26 mouse cellular contexts compared by ENCODE assay signal in genomic region chr14:22326218-22326964, GRCm38 (mm10).
DNase-seq lines count a peak whose midpoint lies in the region; ATAC-seq and TF ChIP-seq lines count a peak whose summit lies in the region.
"Had no signal": no experiment of that assay in that cellular context is flagged by ENCODE, and none has a peak within 500 bp of the region (broad histone marks: within the 10 kb centered on the region; RNA-seq: fewer than 3 reads in every experiment).

No protein-coding gene starts in this region.

- no peaks in the 10 kb centered on the region for H3K36me3 ChIP-seq in heart, embryonic 13.5 days
- no peaks in the 10 kb centered on the region for H3K36me3 ChIP-seq in heart, postnatal 0 days (replicated peaks; ENCODE audit: control insufficient read depth, insufficient read depth, low read length)
- no peaks in the 10 kb centered on the region for H3K36me3 ChIP-seq in lung, embryonic 16.5 days (ENCODE audit: control insufficient read depth, insufficient read depth, low read length)
- H3K36me3 ChIP-seq in stomach, embryonic 14.5 days (ENCODE audit: control insufficient read depth, insufficient read depth, low read length): no peaks in the 10 kb centered on the region
- no peaks in the 10 kb centered on the region for H3K36me3 ChIP-seq in midbrain, embryonic 16.5 days (ENCODE audit: control insufficient read depth, insufficient read depth, low read length)
- H3K36me3 ChIP-seq: embryonic facial prominence, embryonic 13.5 days; hindbrain, embryonic 12.5 days; kidney, embryonic 15.5 days; limb, embryonic 13.5 days; liver, embryonic 12.5 days; neural tube, embryonic 12.5 days had no signal

- no peak for TF ChIP-seq CTCF in heart, postnatal 0 days (IDR thresholded peaks at IDR 0.05; ENCODE audit: low read depth)

- peaks cover 17% of the 10 kb centered on the region for H3K27me3 ChIP-seq in heart, embryonic 13.5 days (replicated peaks)
- H3K27me3 ChIP-seq in heart, postnatal 0 days (ENCODE audit: control insufficient read depth, insufficient read depth, low read length): peaks cover 6% of the 10 kb centered on the region
- peaks cover 10% of the 10 kb centered on the region; the same call in 1 of the 2 replicates for H3K27me3 ChIP-seq in lung, embryonic 16.5 days (ENCODE audit: control insufficient read depth, insufficient read depth, low read depth, low read length)
- H3K27me3 ChIP-seq in stomach, embryonic 14.5 days (ENCODE audit: control insufficient read depth, insufficient read depth, low read length): no peaks in the 10 kb centered on the region
- H3K27me3 ChIP-seq in midbrain, embryonic 16.5 days (ENCODE audit: control insufficient read depth, insufficient read depth, low read depth, low read length): no peaks in the 10 kb centered on the region
- H3K27me3 ChIP-seq: embryonic facial prominence, embryonic 13.5 days; hindbrain, embryonic 12.5 days; liver, embryonic 12.5 days; neural tube, embryonic 12.5 days had no signal

- H3K9ac ChIP-seq in heart, embryonic 13.5 days: no peak overlapping the region
- no peak overlapping the region for H3K9ac ChIP-seq in heart, postnatal 0 days (replicated peaks; ENCODE audit: low read depth, low read length)
- no peak overlapping the region for H3K9ac ChIP-seq in lung, embryonic 16.5 days (ENCODE audit: low read length)
- no peak overlapping the region for H3K9ac ChIP-seq in stomach, embryonic 14.5 days (replicated peaks; ENCODE audit: low read depth, low read length)
- no peak overlapping the region for H3K9ac ChIP-seq in midbrain, embryonic 16.5 days (ENCODE audit: low read depth, low read length)
- H3K9ac ChIP-seq: embryonic facial prominence, embryonic 13.5 days; hindbrain, embryonic 12.5 days; kidney, embryonic 15.5 days; limb, embryonic 13.5 days; liver, embryonic 12.5 days; neural tube, embryonic 12.5 days had no signal

- intact Hi-C loops in heart, postnatal 36 days (cut with DNase I): loop anchor here (10.0 kb wide), 1 partner anchor 342 kb away; the partner anchor contains the start of gene Zfp503

- no peak for TF ChIP-seq EP300 in heart, postnatal 0 days (IDR thresholded peaks at IDR 0.05; ENCODE audit: low read depth)

- H3K9me3 ChIP-seq in heart, embryonic 13.5 days: no peaks in the 10 kb centered on the region
- no peaks in the 10 kb centered on the region for H3K9me3 ChIP-seq in heart, postnatal 0 days (replicated peaks; ENCODE audit: control insufficient read depth, low read length)
- no peaks in the 10 kb centered on the region; the same call in 1 of the 2 replicates for H3K9me3 ChIP-seq in lung, embryonic 16.5 days (ENCODE audit: control insufficient read depth, low read length)
- H3K9me3 ChIP-seq in stomach, embryonic 14.5 days (ENCODE audit: control insufficient read depth, low read depth, low read length): no peaks in the 10 kb centered on the region
- H3K9me3 ChIP-seq in midbrain, embryonic 16.5 days (replicated peaks; ENCODE audit: control insufficient read depth, low read length, poor library complexity, severe bottlenecking): no peaks in the 10 kb centered on the region
- H3K9me3 ChIP-seq: embryonic facial prominence, embryonic 13.5 days; hindbrain, embryonic 12.5 days; kidney, embryonic 15.5 days; liver, embryonic 12.5 days; neural tube, embryonic 12.5 days had no signal

- H3K4me2 ChIP-seq in heart, embryonic 13.5 days: peak overlapping the region; percentile 40
- no peak overlapping the region for H3K4me2 ChIP-seq in heart, postnatal 0 days (ENCODE audit: low read depth, low read length)
- H3K4me2 ChIP-seq in lung, embryonic 16.5 days (ENCODE audit: low read depth, low read length): peak overlapping the region; percentile 2; the same call in 1 of the 2 replicates
- no peak overlapping the region for H3K4me2 ChIP-seq in stomach, embryonic 14.5 days (replicated peaks; ENCODE audit: low read depth, low read length)
- H3K4me2 ChIP-seq in midbrain, embryonic 16.5 days (ENCODE audit: low read length): no peak overlapping the region
- H3K4me2 ChIP-seq: embryonic facial prominence, embryonic 13.5 days; hindbrain, embryonic 12.5 days; kidney, embryonic 15.5 days; limb, embryonic 13.5 days; liver, embryonic 12.5 days; neural tube, embryonic 12.5 days had no signal

- no peak overlapping the region for H3K4me3 ChIP-seq in heart, embryonic 13.5 days
- H3K4me3 ChIP-seq in heart, postnatal 0 days (ENCODE audit: low read depth, low read length): no peak overlapping the region
- H3K4me3 ChIP-seq in lung, embryonic 16.5 days (ENCODE audit: low read length): no peak overlapping the region
- H3K4me3 ChIP-seq in stomach, embryonic 14.5 days (ENCODE audit: low read depth, low read length): no peak overlapping the region
- H3K4me3 ChIP-seq in midbrain, embryonic 16.5 days (ENCODE audit: low read depth, low read length): no peak overlapping the region
- H3K4me3 ChIP-seq: embryonic facial prominence, embryonic 13.5 days; gastrocnemius, adult 2 months; hindbrain, embryonic 12.5 days; kidney, embryonic 15.5 days; limb, embryonic 13.5 days; liver, embryonic 12.5 days; neural tube, embryonic 12.5 days had no signal

- DNase-seq in heart, postnatal 36 days: no peak
- DNase-seq in heart, postnatal 0 days (ENCODE audit: low spot score): peak; percentile 9
- DNase-seq in urinary bladder, postnatal 36 days (ENCODE audit: low spot score in 2 of 2): no peak
- DNase-seq: adrenal gland, adult 2 months; cerebellum, adult 18-20 months; cerebellum, postnatal 25 days; gastrocnemius, adult 2 months; kidney, postnatal 36 days; midbrain, embryonic 14.5 days; retina, postnatal 1 day; right cerebral cortex, postnatal 25 days; spleen, adult 18-20 months; thymus, adult 18-20 months; thymus, postnatal 36 days had no signal

- WGBS in heart, embryonic 13.5 days: 37% methylated on average over 11 of the region's 11 CpGs
- WGBS in heart, postnatal 0 days: 41% methylated on average over 11 of the region's 11 CpGs
- WGBS in lung, embryonic 16.5 days: 27% methylated on average over 11 of the region's 11 CpGs
- WGBS in stomach, embryonic 14.5 days: 46% methylated on average over 11 of the region's 11 CpGs
- 77% methylated on average over 11 of the region's 11 CpGs for WGBS in midbrain, embryonic 16.5 days

- H3K27ac ChIP-seq in heart, embryonic 13.5 days (replicated peaks): no peak overlapping the region
- no peak overlapping the region for H3K27ac ChIP-seq in heart, postnatal 0 days (ENCODE audit: low read depth)
- H3K27ac ChIP-seq in lung, embryonic 16.5 days (ENCODE audit: low read length): no peak overlapping the region
- H3K27ac ChIP-seq in stomach, embryonic 14.5 days (ENCODE audit: low read length): no peak overlapping the region
- H3K27ac ChIP-seq in midbrain, embryonic 16.5 days (ENCODE audit: low read length): no peak overlapping the region
- H3K27ac ChIP-seq: embryonic facial prominence, embryonic 13.5 days; gastrocnemius, adult 2 months; hindbrain, embryonic 12.5 days; kidney, embryonic 15.5 days; limb, embryonic 13.5 days; liver, embryonic 12.5 days; neural tube, embryonic 12.5 days had no signal

- ATAC-seq in heart, embryonic 13.5 days (ENCODE audit: extremely low read depth, insufficient number of reproducible peaks, low FRiP score, low TSS enrichment): no peak
- ATAC-seq in heart, postnatal 0 days (ENCODE audit: insufficient read depth, low read depth): peak; percentile 53; the same call in 1 of the 2 replicates
- peak; percentile 56 for ATAC-seq in lung, embryonic 16.5 days (ENCODE audit: low read depth)
- ATAC-seq in stomach, embryonic 14.5 days (ENCODE audit: insufficient number of reproducible peaks, insufficient read depth, low FRiP score, low read depth): peak; percentile 85
- no peak for ATAC-seq in midbrain, embryonic 16.5 days
- ATAC-seq: forebrain, embryonic 14.5 days; intestine, postnatal 0 days; liver, embryonic 12.5 days had no signal

- peaks cover 18% of the 10 kb centered on the region for H3K4me1 ChIP-seq in heart, embryonic 13.5 days
- no peaks in the 10 kb centered on the region for H3K4me1 ChIP-seq in heart, postnatal 0 days (ENCODE audit: control insufficient read depth, insufficient read depth)
- H3K4me1 ChIP-seq in lung, embryonic 16.5 days (replicated peaks; ENCODE audit: control insufficient read depth, insufficient read depth, low read length): peaks cover 10% of the 10 kb centered on the region
- 0 out of 2 replicates have a peak, but pooled peaks cover 10% of the 10 kb centered on the region for H3K4me1 ChIP-seq in stomach, embryonic 14.5 days (ENCODE audit: control insufficient read depth, insufficient read depth, low read length)
- no peaks in the 10 kb centered on the region for H3K4me1 ChIP-seq in midbrain, embryonic 16.5 days (ENCODE audit: control insufficient read depth, insufficient read depth, low read length)
- H3K4me1 ChIP-seq: embryonic facial prominence, embryonic 13.5 days; hindbrain, embryonic 12.5 days; limb, embryonic 13.5 days; liver, embryonic 12.5 days; neural tube, embryonic 12.5 days had no signal

Comparison
In these comparisons a context has a peak if more than half of its experiments do, and no peak if none do; other contexts are left out.
1. ATAC-seq: peak in heart, postnatal 0 days (single experiment), lung, embryonic 16.5 days (single experiment) and stomach, embryonic 14.5 days (single experiment); none in heart, embryonic 13.5 days (single experiment) and midbrain, embryonic 16.5 days (single experiment).
2. H3K4me2 ChIP-seq: peak in heart, embryonic 13.5 days (single experiment) and lung, embryonic 16.5 days (single experiment); none in heart, postnatal 0 days (single experiment), stomach, embryonic 14.5 days (single experiment) and midbrain, embryonic 16.5 days (single experiment).